Mouse (Mus musculus): ENCODE results near the gene Sdk2.

The Sdk2 gene

GRCm38 (mm10) chr11:113842879-113843278 is 224.0 kb downstream of the Sdk2 start:
- no peak for DNase-seq (ENCODE audit: low spot score in 2 of 2)

GRCm38 (mm10) chr11:113831608-113832007 is 235.2 kb downstream of the Sdk2 start:
- DNase-seq (ENCODE audit: low spot score in 2 of 2) = no peak

DNA sequence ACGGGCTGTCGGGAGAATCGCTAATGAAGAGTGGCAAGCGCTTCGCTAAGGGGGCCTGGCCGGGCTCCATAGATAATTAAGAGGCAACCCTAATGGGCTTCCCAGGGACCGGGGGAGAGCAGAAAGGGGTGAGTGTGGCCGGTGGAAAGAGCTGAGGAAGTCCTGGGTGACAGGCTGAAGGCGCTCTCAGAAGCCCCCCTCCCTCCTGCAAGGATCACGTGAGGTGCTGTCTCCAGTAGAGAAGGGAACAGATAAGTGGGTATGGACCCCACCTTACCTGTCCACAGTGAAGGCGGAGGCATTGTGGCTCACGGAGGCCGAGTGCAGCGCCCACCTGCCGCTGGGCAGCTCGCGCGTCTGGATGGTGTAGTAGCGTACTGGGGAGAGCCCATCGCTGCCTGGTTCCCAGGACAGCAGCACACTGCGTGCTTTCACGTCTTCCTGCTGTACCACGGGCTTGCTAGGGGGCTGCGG is 238.7 kb downstream of the Sdk2 start:
- DNase-seq (ENCODE audit: low spot score in 2 of 2) = no peak

DNA sequence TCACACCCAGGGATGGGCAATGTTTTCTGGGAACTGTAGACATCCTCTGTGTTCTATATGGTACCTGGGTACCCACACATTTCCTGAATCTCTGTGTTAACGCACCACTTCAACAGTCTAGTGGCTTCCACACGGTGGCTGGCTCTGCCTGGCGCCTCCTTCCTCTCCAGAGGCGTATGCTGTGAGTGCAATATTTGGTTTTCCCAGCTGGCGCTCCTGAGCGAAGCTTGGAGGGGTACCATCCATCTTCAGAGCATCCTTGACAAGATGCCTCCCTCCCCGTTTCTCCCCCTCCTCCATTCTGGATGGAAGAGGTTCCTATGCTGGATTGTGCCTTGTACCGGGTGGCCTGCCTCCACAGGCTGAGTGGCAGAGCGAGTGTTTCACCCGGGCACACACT is 246.8 kb downstream of the Sdk2 start:
- DNase-seq (ENCODE audit: low spot score in 2 of 2) = no peak

GRCm38 (mm10) chr11:113819001-113819400 is 247.8 kb downstream of the Sdk2 start:
- no peak for DNase-seq (ENCODE audit: low spot score in 2 of 2)

- no peak for DNase-seq (ENCODE audit: low spot score in 2 of 2)
These were observed 249.8 kb downstream of the Sdk2 start for GRCm38 (mm10) chr11:113816971-113817548.

GRCm38 (mm10) chr11:113816439-113816838 is 250.4 kb downstream of the Sdk2 start:
- no peak for DNase-seq (ENCODE audit: low spot score in 2 of 2)

GRCm38 (mm10) chr11:113811546-113812339 is 255.1 kb downstream of the Sdk2 start:
- no peak for DNase-seq (ENCODE audit: low spot score in 2 of 2)

GRCm38 (mm10) chr11:113810638-113811545 is 256.0 kb downstream of the Sdk2 start:
- peak; percentile 71 to 89 for DNase-seq (ENCODE audit: low spot score in 2 of 2)

- no peak for DNase-seq (ENCODE audit: low spot score in 2 of 2)
These were observed 259.8 kb downstream of the Sdk2 start for GRCm38 (mm10) chr11:113807086-113807485.

GRCm38 (mm10) chr11:113806382-113807077 is 260.3 kb downstream of the Sdk2 start:
- no peak for DNase-seq (ENCODE audit: low spot score in 2 of 2)

DNA sequence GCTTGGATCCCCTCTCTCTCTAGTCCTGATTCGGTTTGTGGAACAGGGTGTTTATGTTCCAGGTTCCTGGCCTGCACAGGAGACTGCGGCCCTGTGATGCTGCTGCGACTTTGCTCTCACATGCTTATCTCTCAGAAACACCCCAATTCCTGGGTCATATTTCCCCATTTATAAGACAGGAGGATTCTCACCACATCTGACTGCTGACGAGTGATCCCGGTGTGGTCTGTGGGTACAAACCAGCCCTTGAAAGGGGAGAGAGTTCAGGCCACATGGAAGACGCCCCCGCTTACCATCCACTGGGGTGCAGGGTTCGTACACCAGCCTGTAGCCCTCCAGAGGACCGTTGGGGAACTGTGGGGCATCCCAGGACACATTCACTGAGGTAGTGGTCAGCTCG is 260.9 kb downstream of the Sdk2 start:
- no peak for DNase-seq (ENCODE audit: low spot score in 2 of 2)

GRCm38 (mm10) chr11:113803321-113803941 is 263.4 kb downstream of the Sdk2 start:
- peak in 1 of 2 experiments; percentile 53 for DNase-seq (ENCODE audit: low spot score in 2 of 2)

GRCm38 (mm10) chr11:113802456-113802855 is 264.4 kb downstream of the Sdk2 start:
- DNase-seq (ENCODE audit: low spot score in 2 of 2) = no peak

DNA sequence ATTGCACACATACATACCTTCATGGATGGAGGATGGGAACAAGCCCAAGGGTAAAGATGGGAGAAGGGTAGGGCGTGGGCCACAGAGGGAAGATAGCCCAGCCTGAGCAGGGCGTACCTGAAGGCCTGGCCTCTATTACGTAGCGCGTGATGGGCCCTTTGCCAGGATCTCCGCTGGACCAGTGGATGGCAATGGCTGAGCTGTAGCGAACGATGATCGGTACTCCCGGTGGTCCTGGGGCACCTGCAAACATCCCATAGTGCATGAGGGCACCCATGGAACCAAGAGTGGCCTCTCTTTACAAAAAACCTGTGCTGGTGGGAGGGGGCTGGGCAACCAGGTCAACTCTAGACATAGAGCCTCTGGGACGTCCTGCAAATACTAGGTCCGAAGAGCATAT is 266.8 kb downstream of the Sdk2 start:
- DNase-seq (ENCODE audit: low spot score in 2 of 2) = no peak

DNA sequence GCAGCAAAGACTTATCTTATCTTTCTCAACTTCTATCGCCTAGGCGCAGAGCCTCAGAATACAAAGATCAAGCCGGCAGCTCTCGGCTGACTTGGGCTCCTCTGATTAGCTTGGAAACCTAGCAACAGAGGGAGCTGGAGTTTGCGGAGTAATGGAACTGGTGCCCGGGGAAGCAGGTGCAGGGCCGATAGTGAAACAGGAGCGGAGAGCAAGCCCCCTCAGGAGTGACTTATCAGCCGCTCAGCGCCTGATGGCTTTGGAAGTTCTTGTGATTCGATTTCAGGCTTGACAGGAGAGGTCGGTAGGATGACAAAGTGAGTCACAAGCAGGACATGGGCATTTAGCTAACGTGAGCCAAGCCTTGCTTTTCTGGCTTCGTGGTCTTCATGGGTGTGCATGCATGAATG is 267.8 kb downstream of the Sdk2 start:
- DNase-seq (ENCODE audit: low spot score in 2 of 2) = no peak

DNA sequence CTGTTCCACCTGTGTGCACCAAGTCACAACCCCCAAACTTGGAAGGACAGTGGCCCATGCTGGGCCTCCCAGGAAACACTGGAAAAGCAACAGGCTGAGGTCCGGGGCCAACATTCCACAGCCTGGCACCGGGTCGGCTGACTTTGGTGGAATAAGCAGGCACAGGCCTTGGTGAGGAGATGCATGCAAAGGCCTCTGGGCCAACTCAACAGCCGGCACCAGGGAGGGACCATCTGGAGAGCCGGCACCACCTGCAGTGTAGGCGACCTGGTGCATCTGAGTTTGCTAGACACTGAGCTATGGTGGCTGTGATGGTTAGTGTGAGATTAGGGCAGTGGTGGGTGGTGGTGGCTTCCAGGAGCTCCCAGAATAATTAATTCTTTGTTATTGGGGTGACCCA is 268.8 kb downstream of the Sdk2 start:
- DNase-seq (ENCODE audit: low spot score in 2 of 2) = no peak

- no peak for DNase-seq (ENCODE audit: low spot score in 2 of 2)
These were observed 269.5 kb downstream of the Sdk2 start for GRCm38 (mm10) chr11:113797014-113797983.

DNA sequence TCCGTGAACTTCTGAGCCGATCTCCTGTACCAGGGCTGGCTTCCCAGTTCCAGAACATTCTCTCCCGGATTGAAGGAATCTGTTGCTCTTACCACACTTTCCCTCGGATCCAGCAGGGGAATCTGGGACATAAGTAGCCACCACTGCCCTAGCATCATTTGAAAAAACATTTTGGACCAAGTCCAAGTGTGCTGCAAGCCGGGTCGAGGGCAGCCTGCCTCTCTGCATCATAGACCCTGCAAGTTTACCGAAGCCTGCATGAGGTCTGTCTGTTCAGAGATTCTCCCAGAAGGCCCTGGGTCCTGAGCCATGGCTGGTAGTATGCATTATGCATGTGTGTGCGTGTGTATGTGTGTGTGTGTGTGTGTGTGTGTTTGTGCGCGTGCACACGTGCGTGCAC is 271.0 kb downstream of the Sdk2 start:
- DNase-seq (ENCODE audit: low spot score in 2 of 2) = peak in 1 of 2 experiments; percentile 9
